Mouse (Mus musculus) olfactory bulb, adult 2 months (tissue): ENCODE data around the gene Pex12.

Experiments
- CTCF ChIP-seq: fragments of 200-500 bp; IDR thresholded peaks from 2 replicates; pipeline ENCODE4 v1.5.1; 2012; ENCODE audit warnings: low read depth, mild to moderate bottlenecking, low read length, moderate library complexity; ENCODE audit not compliant: insufficient read depth
- POLR2A ChIP-seq: fragments of 200-500 bp; IDR thresholded peaks from 2 replicates; pipeline ENCODE4 v1.6.1; 2012; ENCODE audit warnings: mild to moderate bottlenecking, low read depth, low read length, moderate library complexity; ENCODE audit not compliant: insufficient read depth

- no peak for TF ChIP-seq CTCF
- no peak for TF ChIP-seq POLR2A
Measured at GRCm38 (mm10) chr11:83301431-83301831, 955 bp downstream of the Pex12 start.
